Mouse (Mus musculus): ENCODE data around the gene Rara. TPM values are rescaled to one million over a fixed set of nuclear protein-coding genes. Genes with fewer than 3 reads are reported as not detected.

Rara gene
- polyA plus RNA-seq, 1 experiment from 2014 or later, result 34.9 TPM

GRCm38 (mm10) chr11:98955707-98956235 is 28.2 kb downstream of the Rara start:
- no peak overlapping the region; the same call in 1 of the 2 replicates for H3K4me2 ChIP-seq
- H3K9me3 ChIP-seq (replicated peaks; ENCODE audit: control insufficient read depth, low read length), result no peaks in the 10 kb centered on the region
- ATAC-seq (replicated peaks; ENCODE audit: insufficient number of reproducible peaks, low FRiP score, low TSS enrichment), result no peak
- 25% methylated on average over 6 of the region's 7 CpGs for WGBS (ENCODE audit: insufficient replicate concordance)
- peaks cover 4% of the 10 kb centered on the region for H3K36me3 ChIP-seq (ENCODE audit: control insufficient read depth, insufficient read depth, low read length)
- H3K4me1 ChIP-seq (ENCODE audit: control insufficient read depth, insufficient read depth, low read length), result peaks cover 63% of the 10 kb centered on the region
- H3K27ac ChIP-seq (ENCODE audit: low read depth, low read length), result peak overlapping the region; percentile 78
- no peak overlapping the region for H3K9ac ChIP-seq (ENCODE audit: low read depth, low read length)
- no peaks in the 10 kb centered on the region for H3K27me3 ChIP-seq (ENCODE audit: control insufficient read depth, insufficient read depth, low read length)
- H3K4me3 ChIP-seq (ENCODE audit: low read depth, low read length), result no peak overlapping the region

GRCm38 (mm10) chr11:98956340-98956739 is 28.7 kb downstream of the Rara start:
- peaks cover 64% of the 10 kb centered on the region for H3K4me1 ChIP-seq (ENCODE audit: control insufficient read depth, insufficient read depth, low read length)
- no peaks in the 10 kb centered on the region for H3K9me3 ChIP-seq (replicated peaks; ENCODE audit: control insufficient read depth, low read length)
- H3K4me2 ChIP-seq, result no peak overlapping the region
- 65% methylated on average over 10 of the region's 10 CpGs for WGBS (ENCODE audit: insufficient replicate concordance)
- peaks cover 4% of the 10 kb centered on the region for H3K36me3 ChIP-seq (ENCODE audit: control insufficient read depth, insufficient read depth, low read length)
- H3K27me3 ChIP-seq (ENCODE audit: control insufficient read depth, insufficient read depth, low read length), result no peaks in the 10 kb centered on the region
- no peak for ATAC-seq (replicated peaks; ENCODE audit: insufficient number of reproducible peaks, low FRiP score, low TSS enrichment)
- H3K27ac ChIP-seq (ENCODE audit: low read depth, low read length), result no peak overlapping the region
- H3K9ac ChIP-seq (ENCODE audit: low read depth, low read length), result no peak overlapping the region
- no peak overlapping the region for H3K4me3 ChIP-seq (ENCODE audit: low read depth, low read length)

DNA sequence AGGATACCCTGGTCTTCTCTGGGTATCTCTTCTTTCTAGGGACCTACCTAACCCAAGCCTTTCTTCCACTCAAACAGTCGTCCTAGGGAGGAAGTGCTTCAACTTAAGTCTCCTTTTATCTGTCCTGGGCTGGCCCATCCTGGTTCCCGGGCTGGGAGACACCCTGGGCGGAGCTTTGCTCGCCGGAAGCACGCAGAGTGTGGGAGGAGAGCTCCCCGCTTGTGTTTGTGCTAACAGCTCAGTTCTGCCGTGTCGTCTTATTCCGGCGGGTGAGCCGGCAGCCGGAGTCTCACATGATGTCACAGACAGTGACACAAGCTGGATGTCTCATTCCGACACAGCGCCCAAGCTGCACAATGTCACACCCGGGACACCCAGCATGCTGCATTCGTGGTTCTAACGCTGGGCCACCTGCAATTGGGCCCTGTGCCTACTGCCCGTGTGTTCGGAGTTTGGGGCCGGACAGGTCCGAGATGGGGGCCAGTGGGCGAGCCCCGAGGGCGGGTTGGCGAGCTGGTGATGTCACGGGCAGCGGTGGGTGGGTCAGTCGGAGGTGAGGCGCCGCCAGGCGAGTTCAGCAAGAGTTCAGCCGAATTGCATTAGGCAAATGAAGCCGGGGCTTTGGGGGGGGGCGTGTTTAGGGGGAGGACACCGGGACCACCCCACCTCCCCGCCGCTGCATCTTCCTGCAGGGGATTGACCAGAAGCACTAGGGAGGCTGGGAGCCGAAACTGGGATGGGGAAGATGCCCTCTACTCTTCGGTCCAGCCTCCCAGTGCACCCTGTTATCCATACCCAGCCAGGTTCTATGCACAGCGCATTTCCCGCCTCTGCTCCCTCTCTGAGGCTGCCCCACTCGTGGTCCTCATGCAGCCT is 32.1 kb downstream of the Rara start:
- peak; percentile 13; the same call in 1 of the 2 replicates for ATAC-seq (replicated peaks; ENCODE audit: insufficient number of reproducible peaks, low FRiP score, low TSS enrichment)

DNA sequence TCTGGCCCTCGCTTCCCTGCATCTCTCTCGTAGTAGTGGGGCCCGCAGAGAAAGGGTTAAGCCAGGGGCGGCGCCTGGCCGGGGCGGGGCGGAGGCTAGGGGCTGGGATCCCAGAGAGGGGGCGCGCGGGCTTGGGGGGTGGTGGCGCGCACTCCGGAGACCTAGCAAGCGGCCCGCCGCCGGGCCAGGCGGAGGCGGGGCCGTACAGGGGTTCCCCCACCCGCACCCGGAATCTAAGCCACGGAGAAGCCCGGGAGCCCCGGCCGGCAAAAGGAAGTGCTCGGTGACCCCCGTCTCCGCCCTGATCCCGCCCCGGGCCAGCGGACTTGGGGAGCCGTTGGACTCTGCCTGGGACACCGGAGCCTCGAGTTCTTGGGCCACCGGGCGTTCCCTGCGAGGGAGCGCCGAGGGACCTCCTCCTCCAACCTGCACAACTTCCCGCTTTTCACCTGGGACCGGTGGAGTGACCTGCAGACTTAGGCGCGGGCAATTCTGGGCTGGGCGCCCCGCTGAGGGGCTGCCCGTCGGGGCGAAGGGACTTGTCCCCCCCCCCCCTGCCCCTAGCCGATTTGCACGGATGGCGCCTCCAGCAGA is 32.8 kb downstream of the Rara start:
- Histone ChIP-seq H3K27me3 (ENCODE audit: control insufficient read depth, insufficient read depth, low read length) (no peaks in the 10 kb centered on the region), H3K9ac (ENCODE audit: low read depth, low read length) (peak overlapping the region; percentile 78), H3K4me3 (ENCODE audit: low read depth, low read length) (peak overlapping the region; percentile 65), H3K9me3 (replicated peaks; ENCODE audit: control insufficient read depth, low read length) (no peaks in the 10 kb centered on the region), H3K36me3 (ENCODE audit: control insufficient read depth, insufficient read depth, low read length) (peaks cover 2% of the 10 kb centered on the region), H3K27ac (ENCODE audit: low read depth, low read length) (peak overlapping the region; percentile 77), H3K4me2 (peak overlapping the region; percentile 97), H3K4me1 (ENCODE audit: control insufficient read depth, insufficient read depth, low read length) (peaks cover 71% of the 10 kb centered on the region)
- ATAC-seq (replicated peaks; ENCODE audit: insufficient number of reproducible peaks, low FRiP score, low TSS enrichment), result peak; percentile 49
- WGBS (ENCODE audit: insufficient replicate concordance), result 1% methylated on average over 45 of the region's 53 CpGs

More for the DNA sequence above, 32.1 kb downstream of the Rara start:
- Histone ChIP-seq H3K27ac (ENCODE audit: low read depth, low read length) (peak overlapping the region; percentile 77), H3K4me3 (ENCODE audit: low read depth, low read length) (peak overlapping the region; percentile 65), H3K27me3 (ENCODE audit: control insufficient read depth, insufficient read depth, low read length) (no peaks in the 10 kb centered on the region), H3K9ac (ENCODE audit: low read depth, low read length) (peak overlapping the region; percentile 78), H3K4me2 (peak overlapping the region; percentile 97), H3K4me1 (ENCODE audit: control insufficient read depth, insufficient read depth, low read length) (peaks cover 71% of the 10 kb centered on the region), H3K9me3 (replicated peaks; ENCODE audit: control insufficient read depth, low read length) (no peaks in the 10 kb centered on the region), H3K36me3 (ENCODE audit: control insufficient read depth, insufficient read depth, low read length) (no peaks in the 10 kb centered on the region; the same call in none of the 2 replicates)
- 1% methylated on average over 40 of the region's 43 CpGs for WGBS (ENCODE audit: insufficient replicate concordance)

DNA sequence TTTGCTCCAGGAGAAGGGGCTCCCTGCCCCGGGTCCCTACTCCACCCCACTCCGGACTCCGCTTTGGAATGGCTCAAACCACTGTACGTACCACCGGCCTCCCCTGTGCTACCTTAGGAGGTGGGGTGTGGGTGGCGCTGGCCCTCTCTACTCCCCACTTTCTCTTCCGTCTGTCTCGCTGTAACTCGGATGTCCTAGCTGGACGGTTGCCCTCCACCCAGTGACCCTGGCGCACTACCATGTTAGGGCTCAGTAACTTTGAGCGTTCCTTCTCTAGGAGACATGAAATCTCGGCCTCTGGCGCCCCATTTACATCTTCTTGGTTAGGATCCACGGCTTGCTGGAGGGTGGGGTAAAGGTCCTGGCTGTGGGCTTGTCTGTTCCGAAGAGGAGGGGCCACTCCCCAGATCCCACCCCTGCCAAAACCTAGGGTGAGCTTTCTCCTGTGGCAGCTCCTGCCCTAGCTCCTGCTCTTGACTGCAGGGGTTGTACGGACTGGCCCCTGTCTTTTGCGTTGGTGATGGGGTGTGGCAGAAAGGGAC is 33.5 kb downstream of the Rara start:
- H3K4me2 ChIP-seq, result peak overlapping the region; percentile 97
- peak overlapping the region; percentile 77 for H3K27ac ChIP-seq (ENCODE audit: low read depth, low read length)
- WGBS (ENCODE audit: insufficient replicate concordance), result 6% methylated on average over 18 of the region's 18 CpGs
- peak overlapping the region; percentile 78 for H3K9ac ChIP-seq (ENCODE audit: low read depth, low read length)
- peak overlapping the region; percentile 65 for H3K4me3 ChIP-seq (ENCODE audit: low read depth, low read length)
- peaks cover 2% of the 10 kb centered on the region for H3K36me3 ChIP-seq (ENCODE audit: control insufficient read depth, insufficient read depth, low read length)
- H3K9me3 ChIP-seq (replicated peaks; ENCODE audit: control insufficient read depth, low read length), result no peaks in the 10 kb centered on the region
- no peak for ATAC-seq (replicated peaks; ENCODE audit: insufficient number of reproducible peaks, low FRiP score, low TSS enrichment)
- peaks cover 72% of the 10 kb centered on the region for H3K4me1 ChIP-seq (ENCODE audit: control insufficient read depth, insufficient read depth, low read length)
- no peaks in the 10 kb centered on the region for H3K27me3 ChIP-seq (ENCODE audit: control insufficient read depth, insufficient read depth, low read length)

DNA sequence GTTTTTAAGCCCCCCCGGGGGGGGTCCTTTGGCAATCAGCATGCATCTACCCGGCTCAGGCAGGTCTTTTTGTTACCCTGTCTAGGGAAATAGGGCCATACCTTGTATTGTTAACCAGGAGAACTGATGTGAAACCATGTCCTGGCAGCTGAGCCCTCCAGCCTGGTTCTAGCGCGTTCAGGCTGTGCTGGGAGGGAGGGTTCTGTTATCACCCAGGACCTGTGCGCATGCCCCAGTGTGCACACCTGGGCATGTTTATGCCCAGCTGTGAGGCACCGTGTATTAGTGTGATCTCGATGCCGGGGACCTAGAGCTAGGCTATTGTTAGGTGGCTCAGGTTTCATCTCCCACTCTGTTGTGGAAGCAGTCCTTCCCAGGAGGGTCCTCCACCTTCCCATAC is 34.1 kb downstream of the Rara start:
- Histone ChIP-seq H3K27me3 (ENCODE audit: control insufficient read depth, insufficient read depth, low read length) (no peaks in the 10 kb centered on the region), H3K4me3 (ENCODE audit: low read depth, low read length) (peak overlapping the region; percentile 65), H3K4me2 (peak overlapping the region; percentile 97), H3K27ac (ENCODE audit: low read depth, low read length) (no peak overlapping the region), H3K4me1 (ENCODE audit: control insufficient read depth, insufficient read depth, low read length) (peaks cover 78% of the 10 kb centered on the region), H3K9me3 (replicated peaks; ENCODE audit: control insufficient read depth, low read length) (no peaks in the 10 kb centered on the region), H3K9ac (ENCODE audit: low read depth, low read length) (peak overlapping the region; percentile 78), H3K36me3 (ENCODE audit: control insufficient read depth, insufficient read depth, low read length) (peaks cover 2% of the 10 kb centered on the region)
- ATAC-seq (replicated peaks; ENCODE audit: insufficient number of reproducible peaks, low FRiP score, low TSS enrichment), result no peak
- WGBS (ENCODE audit: insufficient replicate concordance), result 16% methylated on average over 8 of the region's 8 CpGs

GRCm38 (mm10) chr11:98962421-98963095 is 34.9 kb downstream of the Rara start:
- Histone ChIP-seq H3K36me3 (ENCODE audit: control insufficient read depth, insufficient read depth, low read length) (peaks cover 5% of the 10 kb centered on the region; the same call in 1 of the 2 replicates), H3K9ac (ENCODE audit: low read depth, low read length) (peak overlapping the region; percentile 63), H3K4me1 (ENCODE audit: control insufficient read depth, insufficient read depth, low read length) (peaks cover 84% of the 10 kb centered on the region), H3K27ac (ENCODE audit: low read depth, low read length) (peak overlapping the region; percentile 83), H3K9me3 (replicated peaks; ENCODE audit: control insufficient read depth, low read length) (no peaks in the 10 kb centered on the region), H3K4me2 (peak overlapping the region; percentile 97), H3K27me3 (ENCODE audit: control insufficient read depth, insufficient read depth, low read length) (no peaks in the 10 kb centered on the region), H3K4me3 (ENCODE audit: low read depth, low read length) (peak overlapping the region; percentile 65)
- WGBS (ENCODE audit: insufficient replicate concordance), result 10% methylated on average over 12 of the region's 12 CpGs
- no peak for ATAC-seq (replicated peaks; ENCODE audit: insufficient number of reproducible peaks, low FRiP score, low TSS enrichment)

Data from heart, embryonic 11.5 days (tissue).